In genomic region chr6:40011066-40011465, GRCm38 (mm10) we compare ENCODE assay signal across 22 mouse cellular contexts.
"Had no signal": no experiment of that assay in that cellular context is flagged by ENCODE, and none has a peak within 500 bp of the region (broad histone marks: within the 10 kb centered on the region; RNA-seq: fewer than 3 reads in every experiment).

No protein-coding gene starts in this region.

- H3K27ac ChIP-seq: heart, embryonic 13.5 days; heart, embryonic 15.5 days; hindbrain, embryonic 10.5 days; hindbrain, embryonic 12.5 days; hindbrain, embryonic 14.5 days; hindbrain, postnatal 0 days; intestine, embryonic 15.5 days; kidney, embryonic 15.5 days; kidney, postnatal 0 days had no signal

- H3K4me3 ChIP-seq: heart, embryonic 12.5 days; heart, embryonic 13.5 days; heart, embryonic 15.5 days; hindbrain, embryonic 10.5 days; hindbrain, embryonic 12.5 days; hindbrain, embryonic 13.5 days; hindbrain, embryonic 15.5 days; intestine, embryonic 15.5 days; kidney, embryonic 15.5 days; layer of hippocampus, adult 2 months; left cerebral cortex, adult 2 months had no signal

- H3K36me3 ChIP-seq: heart, embryonic 12.5 days; heart, embryonic 13.5 days; heart, embryonic 15.5 days; hindbrain, embryonic 10.5 days; hindbrain, embryonic 12.5 days; hindbrain, embryonic 13.5 days; hindbrain, embryonic 15.5 days; intestine, embryonic 15.5 days; kidney, embryonic 15.5 days had no signal

- DNase-seq: kidney, adult 11 months; kidney, adult 18-20 months; kidney, adult 2 months; kidney, adult 8-10 months; kidney, adult 9 months; kidney, postnatal 25 days; layer of hippocampus, adult 9-11 months; layer of hippocampus, postnatal 36 days had no signal

- H3K9me3 ChIP-seq: heart, embryonic 12.5 days; heart, embryonic 13.5 days; heart, embryonic 15.5 days; hindbrain, embryonic 10.5 days; hindbrain, embryonic 12.5 days; hindbrain, embryonic 13.5 days; hindbrain, embryonic 15.5 days; intestine, embryonic 15.5 days; kidney, embryonic 15.5 days had no signal

- H3K4me1 ChIP-seq: heart, embryonic 12.5 days; heart, embryonic 13.5 days; heart, embryonic 15.5 days; intestine, embryonic 15.5 days; kidney, embryonic 15.5 days had no signal

- H3K27me3 ChIP-seq: heart, embryonic 12.5 days; heart, embryonic 13.5 days; heart, embryonic 15.5 days; hindbrain, embryonic 12.5 days; hindbrain, embryonic 13.5 days; hindbrain, embryonic 15.5 days; intestine, embryonic 15.5 days; kidney, embryonic 15.5 days had no signal
